Mouse (Mus musculus) stomach, postnatal 0 days (tissue): ENCODE results near the gene Cacng1.

ENCODE experiments used
- CTCF ChIP-seq: IDR thresholded peaks from 2 replicates; pipeline ENCODE4 v1.5.1; 2016; ENCODE audit warnings: antibody characterized with exemption, low read depth, mild to moderate bottlenecking, moderate library complexity
- EP300 ChIP-seq: optimal IDR thresholded peaks from 2 replicates; pipeline ENCODE3; 2016; ENCODE audit warnings: antibody characterized with exemption

DNA sequence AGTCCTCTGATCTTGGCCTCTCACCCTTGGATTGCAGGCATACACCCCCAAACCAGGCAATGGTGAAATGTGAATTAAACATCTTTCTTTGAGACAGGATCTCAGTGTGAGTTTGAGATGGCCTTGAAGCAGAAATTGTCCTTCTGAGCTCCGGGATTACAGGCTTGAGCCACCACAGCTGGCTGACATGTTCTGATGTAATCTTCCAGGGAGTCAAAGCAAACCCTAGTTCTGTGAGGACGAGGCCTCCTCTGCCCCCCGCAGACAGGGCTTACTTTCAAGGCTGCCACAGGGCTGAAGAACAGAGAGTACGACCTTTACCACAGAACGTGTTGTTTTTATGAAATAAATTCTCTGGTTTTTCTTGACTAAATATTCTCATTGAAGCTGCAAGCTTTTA, 42.3 kb downstream of the Cacng1 start:
- no peak for TF ChIP-seq CTCF
- TF ChIP-seq EP300 = no peak
